Mouse (Mus musculus) stomach, embryonic 15.5 days (tissue): ENCODE data around the gene Cep131. TPM values are rescaled to one million over a fixed set of nuclear protein-coding genes. Genes with fewer than 3 reads are reported as not detected.

Experiments
- ATAC-seq: fragments of 200-750 bp; cut with Nextera tagmentation; 2 replicates; pipeline ENCODE4 v1.8.0; 2017; ENCODE audit warnings: low read depth, moderate number of reproducible peaks, moderate TSS enrichment; ENCODE audit not compliant: insufficient read depth, low FRiP score
- H3K27ac ChIP-seq: fragments of 300-500 bp; sonication (generic); 2 replicates; pipeline ENCODE4 v1.5.1; 2015; ENCODE audit warnings: mild to moderate bottlenecking, inconsistent platforms
- H3K27me3 ChIP-seq: fragments of 300-500 bp; sonication (generic); replicated peaks from 2 replicates; pipeline ENCODE4 v1.6.1; 2015; ENCODE audit warnings: inconsistent platforms
- H3K36me3 ChIP-seq: fragments of 300-500 bp; sonication (generic); 2 replicates; pipeline ENCODE4 v1.6.1; 2015; ENCODE audit warnings: inconsistent platforms
- H3K4me1 ChIP-seq: fragments of 300-500 bp; sonication (generic); 2 replicates; pipeline ENCODE4 v1.6.1; 2015; ENCODE audit warnings: inconsistent platforms
- H3K4me2 ChIP-seq: fragments of 300-500 bp; sonication (generic); 2 replicates; pipeline ENCODE4 v1.6.1; 2015; ENCODE audit warnings: mild to moderate bottlenecking, inconsistent platforms
- H3K4me3 ChIP-seq: fragments of 300-500 bp; sonication (generic); replicated peaks from 2 replicates; pipeline ENCODE4 v1.5.1; 2015; ENCODE audit warnings: inconsistent platforms
- H3K9ac ChIP-seq: fragments of 300-500 bp; sonication (generic); 2 replicates; pipeline ENCODE4 v1.6.1; 2015; ENCODE audit warnings: inconsistent platforms
- H3K9me3 ChIP-seq: fragments of 300-500 bp; sonication (generic); 2 replicates; pipeline ENCODE4 v1.6.1; 2016; ENCODE audit warnings: inconsistent platforms
- WGBS: fragments of 180-500 bp; shearing (Covaris S2); methylation state at CpG from one replicate; pipeline ENCODE4 v1.1.7; 2015; 5-methylcytosine and 5-hydroxymethylcytosine counted together
- polyA plus RNA-seq: library from polyadenylated mRNA; unstranded; fragments of >200 nt; fragmentation: Nextera tagmentation; extraction: Ambion mirVana; gene quantifications from 2 replicates; pipeline ENCODE4 v1.2.1, GENCODE M21; 2015

Gene Cep131
- polyA plus RNA-seq, 1 experiment from 2014 or later: 25.1 TPM

DNA sequence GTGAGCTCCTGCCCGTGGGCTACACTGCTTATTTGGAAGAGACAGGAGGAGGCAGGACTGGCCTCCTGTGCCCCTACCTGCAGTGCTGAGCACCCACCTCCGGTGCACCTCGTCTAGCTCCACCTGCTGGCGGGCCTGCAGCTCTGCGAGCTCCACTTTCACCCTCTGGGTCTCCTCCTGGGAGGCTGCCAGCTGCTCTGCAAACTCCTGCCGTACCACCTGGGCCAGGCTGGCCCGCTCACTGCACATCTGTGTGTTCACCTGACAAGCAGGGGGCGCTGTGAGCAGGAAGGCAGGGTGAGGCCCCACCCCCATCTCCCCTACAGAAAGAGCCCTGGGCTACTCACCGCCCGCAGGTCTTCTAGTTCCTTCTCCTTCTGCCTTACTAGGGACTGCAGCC, 21.3 kb downstream of the Cep131 start:
- 32% methylated on average over 10 of the region's 10 CpGs for WGBS
- H3K9me3 ChIP-seq: no peaks in the 10 kb centered on the region
- no peaks in the 10 kb centered on the region for H3K27me3 ChIP-seq
- no peak overlapping the region for H3K4me2 ChIP-seq
- H3K9ac ChIP-seq: no peak overlapping the region
- H3K27ac ChIP-seq: no peak overlapping the region
- H3K4me3 ChIP-seq: no peak overlapping the region
- ATAC-seq: peak; percentile 51; the same call in 1 of the 2 replicates
- peaks cover 10% of the 10 kb centered on the region for H3K36me3 ChIP-seq
- H3K4me1 ChIP-seq: 0 out of 2 replicates have a peak, but pooled peaks cover 5% of the 10 kb centered on the region

GRCm38 (mm10) chr11:120064668-120065040, 22.0 kb downstream of the Cep131 start:
- Histone ChIP-seq H3K9me3 (no peaks in the 10 kb centered on the region), H3K27me3 (no peaks in the 10 kb centered on the region), H3K9ac (no peak overlapping the region), H3K27ac (no peak overlapping the region), H3K4me2 (no peak overlapping the region), H3K4me3 (no peak overlapping the region), H3K4me1 (0 out of 2 replicates have a peak, but pooled peaks cover 5% of the 10 kb centered on the region), H3K36me3 (peaks cover 7% of the 10 kb centered on the region; the same call in 1 of the 2 replicates)
- ATAC-seq: no peak
- 89% methylated on average over 11 of the region's 11 CpGs for WGBS

DNA sequence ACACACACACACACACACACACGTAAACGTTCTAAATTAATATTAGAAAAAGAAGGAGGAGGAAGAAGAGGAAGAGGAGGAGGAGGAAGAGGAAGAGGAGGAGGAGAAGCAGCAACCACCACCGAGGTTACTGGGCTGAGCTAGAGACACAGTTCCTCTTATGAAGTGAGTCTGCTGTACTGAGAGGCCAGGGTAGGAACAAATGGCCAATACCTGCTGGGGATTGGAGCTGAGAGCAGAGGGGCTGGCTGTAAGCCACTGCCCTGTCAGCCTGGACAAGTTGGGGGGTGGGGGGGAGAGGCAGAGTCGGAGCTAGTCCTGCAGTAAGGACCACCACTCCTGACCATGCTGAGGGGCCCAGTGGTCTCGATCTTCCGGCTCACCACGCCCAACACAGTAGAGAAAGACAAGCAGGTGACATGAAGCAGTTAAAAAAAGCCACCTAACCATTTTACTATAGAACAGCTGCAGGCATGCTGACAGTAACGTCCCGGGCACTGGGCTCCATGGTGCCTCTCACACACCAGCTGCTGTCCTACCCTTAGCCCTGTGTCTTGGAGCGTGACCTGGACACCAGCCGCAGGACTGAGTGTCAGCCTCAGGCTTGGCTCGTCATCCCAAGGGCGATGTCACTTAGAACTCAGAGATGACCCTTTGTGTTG, 22.5 kb downstream of the Cep131 start:
- Histone ChIP-seq H3K9ac (no peak overlapping the region), H3K36me3 (peaks cover 7% of the 10 kb centered on the region; the same call in 1 of the 2 replicates), H3K4me2 (no peak overlapping the region), H3K4me3 (no peak overlapping the region), H3K27ac (no peak overlapping the region), H3K4me1 (no peaks in the 10 kb centered on the region), H3K9me3 (no peaks in the 10 kb centered on the region), H3K27me3 (no peaks in the 10 kb centered on the region)
- WGBS: 81% methylated on average over 13 of the region's 13 CpGs
- ATAC-seq: no peak

DNA sequence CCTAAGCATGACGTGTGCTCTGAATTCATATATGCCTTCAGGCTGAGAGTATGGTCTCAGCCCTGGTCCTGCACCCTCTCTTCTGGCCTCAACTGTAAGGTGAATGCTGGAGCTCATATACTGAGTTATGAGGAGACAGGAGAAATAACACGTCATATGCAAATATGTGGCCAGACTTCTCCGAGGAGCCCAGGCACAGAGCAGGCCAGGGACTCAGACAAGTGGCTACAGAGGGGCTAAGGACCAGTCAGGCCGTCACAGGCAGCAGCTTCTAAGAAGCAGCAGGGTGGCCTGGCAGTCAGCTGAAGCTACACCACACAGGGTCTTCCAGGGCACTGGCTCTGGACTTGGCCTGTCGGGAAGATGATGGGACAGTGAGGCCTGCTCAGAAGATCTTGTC, 23.3 kb downstream of the Cep131 start:
- no peak for ATAC-seq
- Histone ChIP-seq H3K9me3 (no peaks in the 10 kb centered on the region), H3K4me1 (no peaks in the 10 kb centered on the region), H3K27ac (no peak overlapping the region), H3K27me3 (no peaks in the 10 kb centered on the region), H3K4me2 (no peak overlapping the region), H3K4me3 (no peak overlapping the region), H3K9ac (no peak overlapping the region), H3K36me3 (peaks cover 7% of the 10 kb centered on the region; the same call in 1 of the 2 replicates)
- WGBS: 83% methylated on average over 5 of the region's 5 CpGs

DNA sequence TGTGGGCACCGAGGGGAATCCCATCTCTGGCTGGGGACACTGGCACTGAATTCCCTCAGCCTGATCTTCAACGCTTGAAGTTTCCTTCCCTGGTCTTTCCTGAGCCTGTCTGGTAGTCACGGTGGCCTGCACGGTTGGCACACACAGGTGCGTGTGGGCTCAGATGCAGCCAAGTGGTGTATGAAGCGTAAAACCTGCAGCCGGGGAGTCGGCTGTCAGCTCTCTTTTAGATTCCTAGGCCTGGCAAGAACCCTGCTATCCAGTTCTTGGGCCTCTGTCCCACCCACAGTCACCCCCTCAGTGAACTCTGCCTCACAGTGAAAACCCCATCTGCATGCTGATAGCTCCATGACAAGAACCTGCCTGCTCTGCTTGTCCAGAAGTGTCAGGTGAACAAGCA, 26.0 kb downstream of the Cep131 start:
- Histone ChIP-seq H3K9me3 (no peaks in the 10 kb centered on the region), H3K27me3 (no peaks in the 10 kb centered on the region), H3K36me3 (no peaks in the 10 kb centered on the region), H3K4me1 (no peaks in the 10 kb centered on the region), H3K4me2 (no peak overlapping the region), H3K9ac (no peak overlapping the region), H3K27ac (no peak overlapping the region), H3K4me3 (no peak overlapping the region)
- 66% methylated on average over 8 of the region's 8 CpGs for WGBS
- ATAC-seq: no peak

DNA sequence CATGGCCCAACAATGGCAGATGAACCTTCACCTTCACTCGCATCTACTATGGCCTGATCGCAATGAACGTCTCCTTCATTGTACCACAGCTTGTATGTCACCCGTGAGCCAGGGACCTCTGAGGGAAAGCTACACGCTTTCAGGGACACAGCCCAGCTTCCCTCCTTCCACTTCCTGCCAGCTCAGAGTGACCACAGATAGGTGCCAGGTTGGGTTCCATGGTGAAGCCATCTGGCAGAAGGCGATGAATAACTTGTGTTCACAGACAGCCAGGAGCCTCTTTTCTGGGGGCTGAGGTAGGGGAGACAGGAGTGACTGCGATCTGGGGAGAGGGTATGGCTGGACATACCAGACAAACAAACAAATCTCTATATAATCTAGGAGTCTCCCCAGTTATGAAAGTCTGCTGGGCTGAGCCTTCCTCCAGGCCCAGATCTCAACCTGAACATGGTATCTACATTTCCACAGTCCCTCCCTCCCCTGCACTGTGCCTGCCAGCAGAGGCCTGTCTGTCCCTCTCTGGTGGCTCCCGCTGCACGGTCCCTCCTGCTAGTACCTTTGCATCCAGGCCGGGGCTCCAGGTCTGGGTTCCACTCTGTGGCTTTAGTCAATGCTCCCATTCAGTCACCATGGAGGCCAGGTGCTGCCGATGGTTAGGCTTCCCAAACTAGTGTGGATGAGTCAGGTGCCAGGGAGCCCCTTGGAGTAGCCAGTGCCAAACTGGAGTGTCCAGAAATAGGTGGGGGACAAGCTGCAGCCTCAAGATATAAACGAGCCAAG, 30.5 kb downstream of the Cep131 start:
- H3K9me3 ChIP-seq: no peaks in the 10 kb centered on the region
- peaks cover 13% of the 10 kb centered on the region; the same call in 1 of the 2 replicates for H3K4me1 ChIP-seq
- no peak overlapping the region for H3K4me3 ChIP-seq
- no peak for ATAC-seq
- no peak overlapping the region for H3K9ac ChIP-seq
- no peaks in the 10 kb centered on the region for H3K27me3 ChIP-seq
- H3K27ac ChIP-seq: no peak overlapping the region
- 76% methylated on average over 12 of the region's 12 CpGs for WGBS
- no peak overlapping the region for H3K4me2 ChIP-seq
- no peaks in the 10 kb centered on the region for H3K36me3 ChIP-seq

DNA sequence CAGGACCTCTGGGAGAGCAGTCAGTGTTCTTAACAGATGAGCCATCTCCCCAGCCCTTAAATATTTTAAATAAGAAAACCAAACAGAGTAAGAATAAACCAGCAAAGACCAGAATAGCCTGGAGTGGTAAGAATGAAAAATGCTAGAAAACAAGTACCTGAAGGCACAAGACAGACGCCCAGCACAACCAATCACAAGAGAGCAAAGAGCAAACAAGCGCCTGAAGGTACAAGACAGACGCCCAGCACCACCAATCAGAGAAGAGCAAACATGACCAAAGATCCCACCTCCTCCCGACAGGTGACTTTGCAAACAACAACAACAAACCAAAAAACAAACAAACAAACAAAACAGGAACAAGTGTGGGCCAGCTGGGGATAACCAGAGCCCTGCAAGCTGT, 32.8 kb downstream of the Cep131 start:
- Histone ChIP-seq H3K27ac (no peak overlapping the region), H3K4me1 (peaks cover 17% of the 10 kb centered on the region; the same call in 1 of the 2 replicates), H3K9me3 (no peaks in the 10 kb centered on the region), H3K4me3 (no peak overlapping the region), H3K27me3 (0 out of 2 replicates have a peak, but pooled peaks cover 2% of the 10 kb centered on the region), H3K9ac (no peak overlapping the region), H3K4me2 (no peak overlapping the region), H3K36me3 (no peaks in the 10 kb centered on the region)
- WGBS: 76% methylated on average over 4 of the region's 4 CpGs
- no peak for ATAC-seq

DNA sequence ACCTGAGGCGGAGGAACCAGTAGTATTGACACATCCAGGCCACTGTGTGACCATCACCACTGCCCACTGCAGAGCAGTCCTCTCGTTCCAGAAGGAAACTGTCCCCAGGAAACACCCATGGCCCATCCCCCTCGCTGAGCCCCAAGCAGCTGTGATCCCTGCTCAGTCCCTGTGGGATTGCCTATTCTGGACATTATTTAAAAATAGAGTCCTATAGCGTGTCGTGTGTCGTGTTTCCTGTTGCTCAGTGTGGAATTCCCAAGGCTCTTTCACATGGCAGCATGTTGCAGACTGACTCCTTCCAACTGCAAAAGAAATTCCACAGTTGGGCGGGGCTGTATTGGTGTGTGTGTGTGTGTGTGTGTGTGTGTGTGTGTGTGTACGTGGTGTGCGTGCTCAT, 34.4 kb downstream of the Cep131 start:
- ATAC-seq: no peak
- 57% methylated on average over 9 of the region's 9 CpGs for WGBS
- Histone ChIP-seq H3K27me3 (peaks cover 16% of the 10 kb centered on the region), H3K9ac (no peak overlapping the region), H3K9me3 (no peaks in the 10 kb centered on the region), H3K4me2 (no peak overlapping the region), H3K36me3 (no peaks in the 10 kb centered on the region), H3K4me3 (no peak overlapping the region), H3K4me1 (peaks cover 28% of the 10 kb centered on the region), H3K27ac (no peak overlapping the region)

GRCm38 (mm10) chr11:120051124-120051811, 35.4 kb downstream of the Cep131 start:
- peaks cover 23% of the 10 kb centered on the region for H3K27me3 ChIP-seq
- no peak overlapping the region for H3K4me3 ChIP-seq
- H3K27ac ChIP-seq: no peak overlapping the region
- peaks cover 36% of the 10 kb centered on the region for H3K4me1 ChIP-seq
- H3K9me3 ChIP-seq: no peaks in the 10 kb centered on the region
- WGBS: 47% methylated on average over 14 of the region's 14 CpGs
- no peak for ATAC-seq
- H3K9ac ChIP-seq: no peak overlapping the region
- no peak overlapping the region for H3K4me2 ChIP-seq
- H3K36me3 ChIP-seq: no peaks in the 10 kb centered on the region

DNA sequence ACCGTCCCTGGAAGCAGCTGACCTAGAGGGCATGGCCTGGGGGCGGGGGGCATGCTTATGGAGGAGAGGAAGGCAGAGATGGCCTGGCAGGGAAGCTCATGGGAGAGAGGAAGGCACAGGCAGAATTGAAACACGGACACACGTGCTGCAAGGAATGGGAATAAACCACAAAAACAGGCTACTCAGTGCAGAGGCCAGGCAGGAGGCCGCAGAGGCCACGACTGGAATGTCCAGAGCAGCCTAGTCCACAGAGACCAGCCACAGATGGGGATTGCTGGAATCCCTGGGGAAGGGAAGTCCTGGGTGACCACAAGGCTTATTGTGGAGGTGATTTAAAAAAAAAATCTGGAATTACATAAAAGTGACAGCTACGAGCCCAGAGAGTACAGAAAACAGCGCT, 37.6 kb downstream of the Cep131 start:
- Histone ChIP-seq H3K9ac (no peak overlapping the region), H3K9me3 (no peaks in the 10 kb centered on the region), H3K27ac (no peak overlapping the region), H3K4me3 (no peak overlapping the region), H3K36me3 (no peaks in the 10 kb centered on the region), H3K4me2 (no peak overlapping the region), H3K4me1 (peaks cover 44% of the 10 kb centered on the region), H3K27me3 (peaks cover 32% of the 10 kb centered on the region)
- ATAC-seq: no peak
- 78% methylated on average over 8 of the region's 8 CpGs for WGBS

DNA sequence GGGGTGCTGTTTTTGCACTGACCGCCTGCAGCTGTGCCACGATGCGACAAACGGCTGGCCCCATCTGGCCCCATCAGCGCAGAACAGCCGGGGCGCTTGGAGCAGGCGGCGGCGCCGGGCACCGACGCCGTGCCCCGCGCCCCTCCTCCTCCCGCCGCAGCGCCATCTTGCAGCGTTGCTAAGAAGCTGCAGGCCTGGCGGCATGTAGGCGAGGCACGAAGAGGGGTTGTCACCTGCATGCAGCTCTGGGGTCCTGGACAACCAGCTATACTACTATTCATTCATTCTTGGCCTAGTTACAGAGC, 38.4 kb downstream of the Cep131 start:
- 11% methylated on average over 21 of the region's 23 CpGs for WGBS
- H3K4me3 ChIP-seq: peak overlapping the region; percentile 11
- no peak overlapping the region for H3K27ac ChIP-seq
- no peaks in the 10 kb centered on the region for H3K9me3 ChIP-seq
- H3K9ac ChIP-seq: no peak overlapping the region
- H3K27me3 ChIP-seq: peaks cover 32% of the 10 kb centered on the region
- H3K4me1 ChIP-seq: peaks cover 44% of the 10 kb centered on the region
- H3K4me2 ChIP-seq: peak overlapping the region; percentile 96
- no peak for ATAC-seq
- H3K36me3 ChIP-seq: no peaks in the 10 kb centered on the region
